Mouse (Mus musculus): ENCODE data around the gene Dytn.
"Not testable (repeated sequence)": the region's sequence is repeated elsewhere in the genome, so short reads cannot be mapped to it uniquely, and the experiment has no call there.

The Dytn gene

DNA sequence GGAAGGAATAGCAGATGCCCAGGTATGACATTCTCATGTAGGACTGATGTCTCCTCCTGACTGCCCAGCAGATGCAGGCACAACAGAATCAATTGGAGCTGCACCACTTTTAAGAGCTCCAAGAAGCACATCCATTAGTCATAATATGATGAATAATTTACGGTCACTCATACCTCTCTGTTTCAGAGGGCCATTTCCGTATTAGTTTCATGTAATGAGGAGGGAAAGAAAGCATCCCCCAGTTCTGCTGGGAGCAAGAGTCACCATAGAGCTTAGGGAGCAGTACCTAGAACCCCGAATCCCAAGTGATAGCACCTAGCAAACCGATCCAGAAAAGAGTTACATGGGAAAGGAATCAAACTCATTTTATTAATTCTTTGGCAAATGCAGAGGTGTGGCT lies at the start of gene Dytn:
Gene Dytn, minus strand, starts transcription at position 101 of the 400 bp plus-strand sequence.
- no peak for DNase-seq (ENCODE audit: low spot score)

DNA sequence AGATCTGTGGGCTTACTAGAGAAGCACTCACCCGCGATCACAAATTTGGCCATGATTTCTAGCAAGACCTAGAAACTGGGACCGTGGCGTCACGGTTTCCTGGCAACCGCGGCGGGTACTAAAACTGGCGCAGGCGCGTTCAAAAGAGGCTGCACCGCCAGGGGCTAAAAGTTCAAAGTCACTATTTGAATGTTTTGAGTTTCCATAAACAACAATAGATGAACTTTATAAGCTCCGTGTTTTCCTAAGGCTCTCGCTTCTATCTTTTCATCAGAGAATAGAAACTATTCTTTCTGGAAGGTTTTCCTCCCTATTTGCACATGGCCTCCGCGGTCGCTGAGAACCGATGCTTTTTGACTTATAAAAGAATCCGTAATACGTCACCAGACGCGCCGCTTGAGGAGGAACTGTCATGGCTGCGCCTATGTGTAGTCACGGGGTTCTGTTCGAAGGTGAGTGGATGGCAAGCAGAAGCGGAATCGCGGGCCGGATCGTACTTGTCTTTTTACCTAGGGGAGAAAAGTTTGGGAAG lies 43.6 kb upstream of the Dytn start, which contains the start of the genes Mdh1b and Fastkd2:
Gene Mdh1b, minus strand, starts transcription at position 79 of the 532 bp plus-strand sequence.
Gene Fastkd2, plus strand, starts transcription at position 375 of the 532 bp plus-strand sequence.
- DNase-seq (ENCODE audit: low spot score), result peak; percentile 93

- DNase-seq (ENCODE audit: low spot score), result no peak
Observed at GRCm38 (mm10) chr1:63729796-63730195, 43.1 kb upstream of the Dytn start.

DNA sequence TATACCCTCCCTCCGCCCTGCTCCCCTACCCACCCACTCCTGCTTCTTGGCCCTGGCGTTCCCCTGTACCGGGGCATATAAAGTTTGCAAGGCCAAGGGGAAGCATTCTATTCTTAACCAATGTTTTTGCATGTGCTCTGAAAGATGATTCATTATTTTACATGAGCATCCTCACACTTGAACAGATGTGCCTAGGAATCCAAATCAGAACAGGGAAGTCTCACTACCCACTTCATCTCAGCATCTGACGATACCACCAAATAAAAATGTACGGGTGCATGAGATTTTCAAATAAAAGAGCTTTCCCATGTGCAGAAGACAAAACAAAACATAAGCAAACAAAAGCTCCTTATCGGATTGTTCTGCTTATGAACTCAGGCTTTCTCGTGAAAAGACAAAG lies 33.4 kb upstream of the Dytn start:
- no peak for DNase-seq (ENCODE audit: low spot score)

DNA sequence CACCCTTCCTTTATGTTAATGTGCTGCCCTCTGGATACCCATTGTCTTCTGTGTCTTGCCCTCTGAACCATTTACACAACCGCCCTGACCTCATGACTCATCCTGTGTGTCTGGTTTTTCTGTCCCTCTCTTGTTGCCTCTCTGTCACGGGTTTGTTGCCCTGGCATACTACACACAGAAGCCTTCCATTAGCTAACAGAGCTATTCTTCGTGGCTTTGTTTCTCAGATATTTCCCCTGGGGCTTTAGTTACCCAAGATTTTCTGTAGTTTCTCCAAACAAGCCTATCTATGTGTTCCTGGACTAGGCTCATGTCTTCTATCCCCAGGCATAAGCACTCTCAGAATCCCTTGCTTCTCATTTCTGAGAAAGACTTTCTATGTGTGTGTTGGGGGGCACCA lies 22.1 kb upstream of the Dytn start:
- DNase-seq (ENCODE audit: low spot score), result peak; percentile 78

- DNase-seq (ENCODE audit: low spot score), result peak; percentile 36
Observed at GRCm38 (mm10) chr1:63705733-63706132, 19.0 kb upstream of the Dytn start.

DNA sequence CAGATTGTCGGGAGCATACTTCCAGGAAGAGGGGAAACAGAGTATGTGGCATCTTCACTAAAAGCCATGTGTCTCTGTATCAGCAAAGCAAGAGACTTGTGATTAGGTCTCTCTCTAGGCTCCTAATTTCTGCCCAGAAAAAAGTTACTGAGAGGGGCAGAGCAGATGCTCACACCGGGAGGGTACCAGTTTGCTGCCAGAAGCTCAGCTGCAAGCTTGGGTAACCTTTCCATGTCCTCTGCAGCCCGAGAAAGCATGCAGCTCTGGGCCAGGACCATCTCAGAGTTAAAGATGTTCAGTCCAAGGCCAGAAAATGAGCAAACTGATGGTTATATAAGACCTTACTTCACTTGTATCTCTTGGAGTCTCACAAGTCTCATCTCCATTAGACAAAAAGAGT lies 10.1 kb upstream of the Dytn start:
- DNase-seq (ENCODE audit: low spot score), result no peak

- DNase-seq (ENCODE audit: low spot score), result no peak
Observed at GRCm38 (mm10) chr1:63675975-63676374, 10.8 kb downstream of the Dytn start.

DNA sequence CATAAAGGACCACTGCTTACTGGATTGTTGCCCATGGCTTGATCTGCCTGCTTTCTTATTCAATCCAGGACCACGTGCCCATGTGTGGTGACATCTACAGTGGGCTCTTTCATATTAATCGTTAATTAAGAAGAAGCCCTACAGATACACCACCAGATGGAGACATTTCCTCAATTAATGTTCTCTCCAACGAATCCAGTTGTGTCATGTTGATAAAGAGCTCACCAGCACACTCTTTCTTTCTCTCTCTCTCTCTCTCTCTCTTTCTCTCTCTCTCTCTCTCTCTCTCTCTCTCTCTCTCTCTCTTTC lies 17.9 kb downstream of the Dytn start:
- DNase-seq (ENCODE audit: low spot score), result peak; percentile 69

DNA sequence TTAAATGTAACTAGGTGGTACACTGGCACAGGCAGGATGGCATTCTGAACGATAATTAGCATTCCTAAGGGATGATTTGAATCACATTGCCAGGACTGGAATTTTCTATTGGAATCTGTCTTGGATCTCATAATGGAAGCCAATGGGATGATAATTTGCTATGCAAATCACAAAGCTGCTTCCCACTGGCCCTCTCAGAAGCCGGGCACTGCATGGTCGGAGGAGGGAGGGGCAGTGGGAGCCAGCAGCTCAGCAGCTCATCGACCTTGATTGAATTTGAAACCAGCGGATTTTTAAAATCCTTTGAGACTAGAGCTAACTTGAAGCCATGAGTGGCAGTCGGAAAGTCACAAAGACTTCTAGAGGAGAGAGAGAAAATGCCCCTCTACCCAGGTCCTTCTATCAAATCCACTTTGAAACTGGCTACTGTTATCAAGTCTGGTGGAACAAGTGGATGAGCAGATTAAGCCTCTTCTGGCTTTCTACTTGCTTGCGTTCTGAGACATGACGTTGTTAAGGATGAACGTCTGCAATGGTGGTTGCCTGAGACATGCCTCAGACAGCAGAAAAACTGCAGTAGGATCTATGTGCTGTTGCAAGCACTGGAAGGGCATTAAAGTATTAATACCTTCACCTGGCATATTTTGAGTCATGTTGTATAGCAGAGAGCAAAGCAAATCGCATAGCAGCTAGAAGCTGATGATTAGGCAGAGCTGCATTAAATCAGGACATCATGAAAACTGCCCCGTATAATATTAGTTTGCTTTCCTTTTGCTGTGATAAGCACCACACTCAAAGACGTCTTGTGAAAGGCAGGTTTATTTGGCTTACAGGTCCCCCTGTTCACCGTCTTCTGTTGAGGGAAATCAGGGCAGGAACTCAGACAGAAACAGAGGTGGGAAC lies 18.5 kb downstream of the Dytn start:
- no peak for DNase-seq (ENCODE audit: low spot score)

GRCm38 (mm10) chr1:63667201-63667948 lies 19.4 kb downstream of the Dytn start:
- no peak for DNase-seq (ENCODE audit: low spot score)

DNA sequence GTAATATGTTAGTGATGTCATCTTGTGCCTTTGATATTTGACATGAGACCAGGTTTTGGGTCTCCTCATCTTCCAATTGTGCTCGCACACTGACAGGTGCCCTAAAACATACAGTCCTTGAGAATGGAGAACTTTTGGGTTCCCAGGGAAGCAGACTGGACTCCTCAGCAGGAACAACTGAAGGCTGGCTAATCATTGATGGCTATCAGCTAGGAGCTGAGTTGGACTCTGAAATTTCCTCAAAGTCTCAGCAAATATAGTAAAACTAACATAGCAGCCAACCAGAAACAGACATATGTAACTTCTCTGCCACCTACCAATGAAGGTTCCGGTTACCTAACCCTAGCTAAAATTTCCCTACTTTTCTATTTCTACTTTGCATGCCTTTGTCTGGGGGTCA lies 20.6 kb downstream of the Dytn start:
- DNase-seq (ENCODE audit: low spot score), result no peak

DNA sequence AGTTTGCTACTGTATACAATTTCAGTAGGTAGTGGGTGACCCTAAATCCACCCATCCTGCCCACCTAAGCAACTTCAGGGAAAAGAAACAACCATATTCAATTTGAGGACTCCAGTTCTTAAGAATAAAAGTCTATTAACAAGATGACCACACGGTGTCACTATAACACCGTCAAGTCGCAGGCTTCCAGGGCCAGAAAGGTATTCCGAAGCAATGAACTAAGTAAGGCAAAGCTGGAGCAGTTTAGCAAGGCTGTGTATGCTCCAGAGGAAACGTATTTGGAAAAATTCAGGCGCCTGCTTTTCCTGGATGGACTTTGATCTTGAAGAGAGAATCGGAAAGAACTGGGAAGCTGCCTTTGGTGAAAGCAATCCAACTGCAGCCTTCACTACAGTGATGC lies 27.1 kb downstream of the Dytn start:
- peak; percentile 82 for DNase-seq (ENCODE audit: low spot score)

DNA sequence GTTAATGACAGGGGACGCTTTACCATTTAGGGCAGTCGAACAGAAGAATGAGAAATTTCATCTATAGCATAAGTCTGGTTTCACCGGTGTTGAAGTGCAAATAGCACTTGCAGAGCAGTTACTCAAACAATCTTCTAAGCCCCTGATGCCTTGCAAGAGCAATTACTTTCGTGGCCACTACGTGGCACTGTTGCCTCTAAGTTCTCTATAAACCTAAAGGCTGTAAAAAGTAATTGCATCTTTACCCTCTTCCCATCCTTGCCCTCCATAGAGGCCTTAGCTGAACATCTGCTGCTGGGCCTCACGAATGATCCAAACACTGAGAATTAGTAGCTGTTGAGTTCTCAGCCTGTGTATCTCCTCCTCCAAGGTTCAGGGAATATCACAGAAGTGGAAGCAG lies 28.7 kb downstream of the Dytn start:
- DNase-seq (ENCODE audit: low spot score), result peak; percentile 80

GRCm38 (mm10) chr1:63639921-63640320 lies 46.8 kb downstream of the Dytn start:
- DNase-seq (ENCODE audit: low spot score), result peak; percentile 58

DNA sequence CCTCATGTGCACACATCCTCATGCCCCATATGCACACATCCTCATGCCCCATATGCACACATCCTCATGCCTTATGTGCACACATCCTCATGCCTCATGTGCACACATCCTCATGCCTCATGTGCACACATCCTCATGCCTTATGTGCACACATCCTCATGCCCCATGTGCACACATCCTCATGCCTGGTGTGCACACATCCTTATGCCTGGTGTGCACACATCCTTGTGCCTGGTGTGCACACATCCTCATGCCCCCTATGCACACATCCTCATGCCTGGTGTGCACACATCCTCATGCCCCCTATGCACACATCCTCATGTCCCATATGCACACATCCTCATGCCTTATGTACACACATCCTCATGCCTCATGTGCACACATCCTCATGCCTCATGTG lies 56.3 kb downstream of the Dytn start:
- not testable (repeated sequence) for DNase-seq (ENCODE audit: low spot score)

DNA sequence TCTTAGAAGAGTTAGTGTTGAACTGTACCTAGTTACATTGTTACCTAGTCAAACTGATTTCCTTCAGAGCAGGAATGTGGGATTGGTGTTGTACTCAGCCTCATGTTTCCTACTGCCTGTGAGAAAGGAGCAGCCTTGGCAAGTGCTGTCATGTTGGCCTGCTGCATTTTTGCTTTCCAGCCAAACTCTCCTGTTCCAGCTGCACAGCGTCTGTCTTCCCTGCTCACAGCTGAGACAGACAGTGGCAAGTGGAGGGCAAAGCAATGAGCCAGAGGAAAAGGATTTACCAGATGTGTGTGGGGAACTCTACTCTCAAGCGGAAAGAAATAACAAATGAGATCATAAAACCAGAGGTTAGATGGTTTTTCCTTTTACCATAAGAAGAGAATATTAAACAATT lies 58.5 kb downstream of the Dytn start:
- DNase-seq (ENCODE audit: low spot score), result peak; percentile 62

DNA sequence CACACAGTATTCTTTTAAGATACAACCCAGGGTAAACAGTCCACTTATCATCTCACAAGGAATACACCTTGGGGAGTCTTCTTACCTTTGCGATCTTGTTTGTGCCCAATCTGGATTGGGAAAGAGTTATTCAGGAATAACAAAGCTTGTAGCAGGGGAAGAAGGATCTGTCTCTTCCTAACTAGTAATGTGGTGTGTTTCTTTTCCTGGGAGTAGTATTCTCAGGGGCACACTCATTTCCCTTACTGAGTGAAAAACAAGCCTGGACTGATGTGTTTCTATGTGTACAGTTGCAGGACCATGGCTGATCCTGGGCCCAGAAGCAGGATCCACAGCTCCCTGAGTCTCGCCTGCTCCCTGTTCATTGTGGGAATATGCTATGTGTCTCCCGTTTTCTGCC lies 71.1 kb downstream of the Dytn start, which contains the start of gene Gm39653:
Gene Gm39653, plus strand, starts transcription at position 301 of the 400 bp plus-strand sequence.
- DNase-seq (ENCODE audit: low spot score), result no peak

GRCm38 (mm10) chr1:63614594-63614993 lies 72.1 kb downstream of the Dytn start:
- DNase-seq (ENCODE audit: low spot score), result peak; percentile 72

DNA sequence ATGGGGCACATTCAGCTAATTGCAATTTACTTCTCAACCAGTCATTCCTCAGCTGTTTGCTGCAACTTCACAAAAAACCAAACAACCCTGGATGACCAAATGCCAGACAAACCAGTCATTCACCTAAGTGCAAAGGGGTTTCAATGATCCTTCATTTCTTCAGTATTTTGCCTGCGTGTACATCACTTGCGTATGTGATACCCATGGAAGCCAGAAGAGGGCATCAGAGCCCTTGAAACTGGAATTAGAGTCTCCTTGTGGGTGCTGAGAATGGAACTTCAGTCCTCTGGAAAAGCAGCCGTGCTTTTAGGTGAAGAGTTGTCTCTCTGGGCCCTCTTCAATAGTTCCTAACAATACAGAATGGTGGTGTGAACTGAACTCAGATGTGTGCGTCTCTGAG lies 77.1 kb downstream of the Dytn start:
- DNase-seq (ENCODE audit: low spot score), result no peak

GRCm38 (mm10) chr1:63603870-63604500 lies 82.7 kb downstream of the Dytn start:
- no peak for DNase-seq (ENCODE audit: low spot score)

DNA sequence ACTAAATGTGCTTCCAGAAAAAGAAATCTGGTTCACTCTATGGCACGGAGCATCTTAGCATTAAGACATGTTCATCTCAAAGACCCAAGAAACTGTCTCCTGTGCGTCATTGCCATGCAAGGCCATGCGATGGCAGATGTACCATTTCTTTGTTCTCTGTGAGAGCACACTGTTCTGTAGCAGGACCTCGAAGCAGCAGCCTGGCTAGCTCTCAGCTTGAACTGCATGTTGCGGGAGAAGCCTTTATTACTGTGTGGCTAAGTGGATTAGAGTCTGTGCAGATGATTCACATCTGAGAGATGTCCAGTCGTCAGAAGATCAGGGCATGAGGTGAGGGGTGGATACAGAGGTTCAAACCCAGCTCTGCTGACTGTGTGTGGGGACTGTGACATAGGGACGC lies 99.9 kb downstream of the Dytn start:
- no peak for DNase-seq (ENCODE audit: low spot score)
